Mouse (Mus musculus) heart, adult 2 months (tissue): Measurements from ENCODE around the gene Atp10a.

Source experiments
- EP300 ChIP-seq: fragments of 200-500 bp; IDR thresholded peaks from 2 replicates; pipeline ENCODE4 v1.6.1; 2011; ENCODE audit warnings: low read depth, low read length, control low read depth; ENCODE audit not compliant: insufficient read depth
- POLR2A ChIP-seq: fragments of 200-500 bp; IDR thresholded peaks from 2 replicates; pipeline ENCODE4 v1.6.1; 2011; ENCODE audit warnings: mild to moderate bottlenecking, low read depth, low read length, control low read depth; ENCODE audit not compliant: insufficient read depth

GRCm38 (mm10) chr7:58829111-58829510 lies 173.1 kb downstream of the Atp10a start:
- TF ChIP-seq POLR2A, result no peak
- no peak for TF ChIP-seq EP300
